Mouse (Mus musculus): Measurements from ENCODE around the gene Spag9. TPM values are rescaled to one million over a fixed set of nuclear protein-coding genes. Genes with fewer than 3 reads are reported as not detected.

Spag9 gene
- polyA plus RNA-seq, 2 experiments from 2014 or later: 14.9 to 20.3 TPM

DNA sequence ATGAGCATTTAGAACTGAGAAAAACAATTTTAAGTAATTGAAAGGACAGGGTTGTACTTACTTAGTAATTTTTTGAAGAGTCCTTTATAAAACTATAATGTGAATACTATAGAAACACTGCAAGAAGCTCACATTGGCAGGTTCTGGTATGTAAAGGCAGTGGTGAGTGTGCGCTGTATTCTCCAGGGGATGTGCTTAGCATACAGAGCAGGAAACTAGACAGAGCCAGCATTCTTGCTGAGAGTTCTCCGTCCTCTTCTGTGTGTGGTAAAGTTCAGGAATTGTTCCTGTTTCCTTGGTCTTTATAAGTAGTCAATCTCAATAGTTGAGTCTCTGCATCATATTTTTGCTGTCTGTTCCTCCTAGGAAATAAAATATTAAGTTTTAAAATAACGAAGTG, 59.0 kb downstream of the Spag9 start:
- no peak for ATAC-seq

DNA sequence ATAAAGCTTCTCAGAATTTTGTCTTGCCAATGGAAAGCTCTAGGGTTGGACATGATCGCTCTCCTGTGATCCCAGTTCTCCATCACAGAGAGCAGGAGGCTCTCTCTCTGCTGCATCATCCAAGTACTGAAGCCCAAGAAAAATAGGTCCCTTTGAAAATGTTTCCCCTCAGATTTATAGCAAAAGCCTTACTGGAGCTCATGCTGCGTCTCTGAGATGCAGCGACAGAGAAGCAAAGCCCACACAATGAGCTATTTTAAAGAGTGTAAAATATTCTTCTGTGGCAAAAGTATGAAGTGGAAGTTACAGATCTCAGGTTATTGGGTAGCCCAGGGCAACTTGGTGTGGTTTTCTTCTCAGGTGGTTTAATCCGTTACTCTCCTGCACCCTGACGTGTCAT, 68.0 kb downstream of the Spag9 start:
- ATAC-seq: no peak

DNA sequence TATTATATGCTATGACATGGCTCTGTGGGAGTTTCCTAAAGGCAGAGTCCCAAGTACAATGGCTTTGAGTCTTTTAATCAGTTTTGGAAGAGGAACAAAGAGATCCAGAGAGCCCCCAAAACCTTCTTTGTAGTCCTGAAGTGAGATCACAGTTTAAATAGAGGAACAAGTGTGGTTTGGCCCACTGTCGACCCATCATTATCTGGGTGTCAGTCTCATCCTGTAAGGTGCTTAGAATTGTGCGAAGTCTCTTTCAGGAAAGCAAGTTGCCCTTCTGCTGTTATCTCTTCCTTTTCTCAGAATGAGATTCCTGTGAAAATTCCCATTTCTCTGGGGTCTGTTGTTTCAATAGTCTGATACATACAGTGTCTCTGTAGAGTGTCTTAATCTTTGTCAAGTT, 74.6 kb downstream of the Spag9 start:
- ATAC-seq: no peak

DNA sequence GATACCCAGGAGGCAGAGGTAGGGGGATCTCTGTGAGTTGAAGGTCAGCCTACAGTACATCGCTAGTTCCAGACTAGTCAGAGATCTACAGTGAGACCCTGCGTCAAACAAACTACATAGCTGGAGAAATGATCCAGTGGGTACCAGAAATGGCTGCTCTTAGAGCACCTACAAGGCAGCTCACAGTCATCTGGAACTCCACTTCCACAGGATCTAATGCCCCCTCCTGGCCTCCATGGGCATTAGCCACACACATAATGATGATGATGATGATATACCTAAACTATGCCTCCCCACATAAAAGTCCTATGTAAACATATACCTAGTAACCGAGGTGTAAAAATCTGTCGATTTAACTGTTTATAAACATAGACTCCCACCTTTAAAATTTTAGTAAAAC, 77.4 kb downstream of the Spag9 start:
- ATAC-seq: no peak

DNA sequence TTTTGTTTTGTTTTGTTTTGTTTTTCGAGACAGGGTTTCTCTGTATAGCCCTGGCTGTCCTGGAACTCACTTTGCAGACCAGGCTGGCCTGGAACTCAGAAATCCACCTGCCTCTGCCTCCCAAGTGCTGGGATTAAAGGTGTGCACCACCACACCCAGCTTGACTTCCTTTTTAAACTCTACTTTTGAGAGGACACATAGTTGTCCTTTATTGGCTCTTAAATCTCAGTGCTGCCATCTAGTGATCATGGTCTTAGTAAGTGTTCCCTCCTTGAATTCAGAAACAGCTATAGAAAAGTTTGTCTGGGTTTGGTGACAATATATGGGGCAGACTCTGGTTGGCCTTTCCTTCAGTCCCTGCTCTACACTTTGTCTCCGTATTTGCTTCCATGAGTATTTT, 91.1 kb downstream of the Spag9 start:
- ATAC-seq: peak; percentile 76

DNA sequence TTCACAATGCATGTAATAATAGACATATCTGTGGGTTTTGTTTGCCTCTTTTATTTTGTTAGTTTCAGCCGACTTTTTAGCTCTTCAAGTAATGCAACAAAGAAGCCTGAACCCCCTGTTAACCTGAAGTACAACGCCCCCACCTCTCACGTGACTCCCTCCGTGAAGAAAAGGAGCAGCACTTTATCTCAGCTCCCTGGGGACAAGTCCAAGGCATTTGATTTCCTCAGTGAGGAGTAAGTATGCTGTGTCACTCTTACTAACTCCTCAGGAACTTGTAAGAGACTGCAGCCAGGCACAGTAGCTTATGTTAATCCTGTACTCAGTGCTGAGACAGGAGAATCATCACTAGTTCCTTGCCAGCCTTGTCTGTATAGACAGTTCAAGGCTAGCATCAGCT, 94.6 kb downstream of the Spag9 start:
- no peak for ATAC-seq

DNA sequence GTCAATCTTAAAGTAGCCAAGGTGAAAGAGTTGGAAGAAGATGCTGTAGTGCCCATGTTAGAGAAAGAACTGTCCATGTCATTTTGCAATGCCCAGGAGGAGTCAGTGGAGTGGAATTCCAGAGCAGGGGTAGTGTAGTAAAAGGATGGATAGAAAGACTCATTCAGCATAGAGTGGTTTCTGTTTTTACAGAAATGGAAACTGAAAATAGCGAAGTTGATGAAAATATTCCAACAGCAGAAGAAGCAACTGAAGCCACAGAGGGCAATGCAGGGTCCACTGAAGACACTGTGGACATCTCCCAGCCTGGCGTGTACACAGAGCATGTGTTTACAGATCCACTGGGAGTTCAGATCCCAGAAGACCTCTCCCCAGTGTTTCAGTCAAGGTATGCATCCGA, 101.6 kb downstream of the Spag9 start:
- no peak for ATAC-seq

DNA sequence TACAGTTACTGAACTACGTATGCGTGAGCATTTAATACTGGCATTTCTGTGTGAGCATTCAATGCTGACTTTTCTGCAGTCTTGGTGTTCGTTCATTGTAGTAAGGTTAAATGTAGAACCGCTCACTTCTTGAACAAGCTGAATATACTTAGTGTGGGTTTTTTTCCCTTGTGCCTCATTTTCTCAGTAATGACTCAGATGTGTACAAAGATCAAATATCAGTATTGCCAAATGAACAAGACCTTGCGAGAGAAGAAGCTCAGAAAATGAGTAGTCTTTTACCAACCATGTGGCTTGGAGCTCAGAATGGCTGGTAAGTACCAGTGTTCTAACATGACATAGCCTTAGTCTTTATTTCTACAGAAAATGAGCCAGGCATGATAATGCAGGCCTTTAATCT, 102.9 kb downstream of the Spag9 start:
- ATAC-seq: no peak

DNA sequence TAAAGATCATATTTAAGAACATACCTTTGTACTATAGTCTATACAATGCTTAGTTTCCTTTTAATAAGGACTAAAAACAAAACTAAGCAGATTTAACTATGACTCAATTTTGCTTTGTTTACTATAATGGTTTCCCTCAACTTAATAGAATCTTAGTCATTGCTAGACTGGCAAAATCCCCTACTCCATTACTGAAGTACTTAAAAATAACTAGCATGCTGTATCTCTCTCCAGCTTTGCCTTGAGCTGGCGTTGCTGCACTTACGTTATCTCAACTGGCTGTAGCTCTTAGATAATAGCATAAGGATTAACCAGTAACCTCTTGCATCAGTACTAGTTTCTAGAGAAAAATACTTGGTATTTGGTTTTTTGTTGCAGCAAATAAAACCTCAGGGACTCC, 117.9 kb downstream of the Spag9 start:
- peak; percentile 74 for ATAC-seq

DNA sequence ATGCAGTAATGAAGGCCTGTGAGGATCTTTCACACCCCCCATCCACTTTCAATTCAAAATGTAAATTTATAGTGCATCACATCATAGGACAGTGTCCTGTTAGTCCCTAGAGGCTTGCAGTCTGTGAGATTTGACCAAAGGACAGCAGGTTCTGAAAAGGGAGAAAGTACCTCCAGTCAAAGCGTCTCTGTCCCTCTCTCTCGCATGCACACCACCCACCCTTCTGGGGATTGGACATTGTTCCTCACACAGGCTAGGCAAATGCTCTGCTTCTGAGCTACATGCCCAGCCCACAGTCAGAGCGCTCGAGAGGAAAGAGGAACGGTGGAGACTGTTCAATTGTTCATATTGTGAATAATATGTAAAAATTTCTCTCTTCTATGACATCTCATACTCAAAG, 119.5 kb downstream of the Spag9 start:
- ATAC-seq: no peak

DNA sequence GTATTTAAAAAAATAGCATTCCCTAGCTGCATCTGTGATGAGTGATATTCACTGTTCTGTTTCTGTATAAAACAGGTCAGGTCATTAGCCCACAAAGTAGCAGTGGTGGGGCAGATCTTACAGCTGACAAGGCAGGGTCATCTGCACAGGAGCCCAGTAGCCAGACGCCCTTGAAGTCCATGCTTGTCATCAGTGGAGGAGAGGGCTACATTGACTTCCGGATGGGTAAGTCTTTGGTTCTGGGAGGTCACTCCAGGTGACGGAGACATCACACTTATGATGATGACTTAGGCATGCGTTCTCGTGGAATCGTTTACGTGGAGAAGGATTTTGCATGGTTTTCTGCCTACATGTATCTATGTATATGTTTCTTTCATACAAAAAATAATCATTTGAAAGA, 120.8 kb downstream of the Spag9 start:
- no peak for ATAC-seq

DNA sequence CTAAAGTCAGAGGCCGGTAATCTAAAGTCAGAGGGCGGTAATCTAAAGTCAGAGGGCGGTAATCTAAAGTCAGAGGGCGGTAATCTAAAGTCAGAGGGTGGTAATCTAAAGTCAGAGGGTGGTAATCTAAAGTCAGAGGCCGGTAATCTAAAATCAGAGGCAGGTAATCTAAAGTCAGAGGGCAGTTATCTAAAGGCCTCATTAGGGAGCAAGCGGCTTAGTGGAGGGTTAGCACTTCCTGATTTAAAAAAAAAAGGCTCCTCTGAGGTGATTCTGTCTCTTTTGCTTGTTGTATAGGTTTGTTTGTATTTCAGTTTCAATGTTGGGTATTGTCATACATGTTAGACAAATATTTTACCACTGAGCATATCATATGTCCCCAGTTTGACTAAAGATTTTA, 121.9 kb downstream of the Spag9 start:
- no peak for ATAC-seq

DNA sequence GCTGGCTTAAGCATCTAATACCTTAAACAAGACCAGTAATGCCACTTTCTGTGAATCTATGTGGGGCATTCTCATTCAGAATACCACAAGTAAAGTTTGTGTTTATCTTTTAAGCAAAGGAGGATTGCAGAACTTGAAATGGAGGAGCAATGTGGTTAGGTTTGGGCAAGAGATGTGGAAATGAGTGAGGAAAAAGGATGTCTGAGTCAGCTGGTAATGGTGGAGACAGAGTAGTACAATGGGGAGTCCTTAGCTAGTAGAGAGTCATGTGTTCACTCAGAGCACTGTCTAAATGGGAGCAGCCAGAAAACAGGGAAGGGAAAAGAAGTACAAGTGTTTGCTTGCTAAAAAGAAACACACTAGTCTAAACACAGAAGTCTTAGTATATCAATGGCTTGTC, 122.7 kb downstream of the Spag9 start:
- ATAC-seq: no peak

DNA sequence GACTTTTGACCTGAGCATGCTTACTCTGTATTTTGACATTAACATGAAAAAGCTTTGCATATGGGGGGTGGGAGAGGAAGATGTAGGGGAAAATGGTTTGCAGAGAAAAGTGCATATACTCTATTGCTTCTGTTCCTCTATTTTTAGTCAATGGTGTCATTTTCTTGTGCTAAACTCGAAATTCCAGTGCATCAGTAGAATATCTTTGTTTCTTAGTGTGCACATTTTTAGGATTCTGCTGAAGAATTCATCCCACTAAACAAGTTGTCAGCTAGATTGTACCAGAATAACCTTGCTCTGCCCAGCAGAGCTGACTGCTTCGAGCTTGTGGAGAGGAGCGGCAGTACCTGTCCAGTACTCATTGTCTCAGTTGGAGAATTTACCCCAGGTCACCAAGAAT, 124.8 kb downstream of the Spag9 start:
- no peak for ATAC-seq

DNA sequence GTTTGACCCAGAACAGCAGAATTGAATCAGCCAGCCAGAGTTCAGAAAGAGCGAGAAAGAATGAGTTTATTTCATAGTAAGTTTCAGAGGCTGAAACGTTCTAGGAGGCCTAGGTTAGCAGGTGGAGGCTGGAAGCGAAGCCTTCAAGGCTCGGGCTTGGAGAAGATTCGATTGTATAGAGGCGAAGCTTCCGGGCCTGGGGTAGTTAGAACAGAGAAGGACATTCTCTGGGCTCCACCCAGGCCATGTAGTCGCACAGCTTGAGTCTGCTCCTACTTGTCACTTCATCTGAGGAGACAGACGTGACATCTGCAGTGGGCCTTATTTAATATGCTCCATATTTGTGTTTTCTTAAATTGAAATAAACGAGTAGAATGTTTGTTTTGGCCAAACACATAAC, 125.6 kb downstream of the Spag9 start:
- ATAC-seq: no peak

DNA sequence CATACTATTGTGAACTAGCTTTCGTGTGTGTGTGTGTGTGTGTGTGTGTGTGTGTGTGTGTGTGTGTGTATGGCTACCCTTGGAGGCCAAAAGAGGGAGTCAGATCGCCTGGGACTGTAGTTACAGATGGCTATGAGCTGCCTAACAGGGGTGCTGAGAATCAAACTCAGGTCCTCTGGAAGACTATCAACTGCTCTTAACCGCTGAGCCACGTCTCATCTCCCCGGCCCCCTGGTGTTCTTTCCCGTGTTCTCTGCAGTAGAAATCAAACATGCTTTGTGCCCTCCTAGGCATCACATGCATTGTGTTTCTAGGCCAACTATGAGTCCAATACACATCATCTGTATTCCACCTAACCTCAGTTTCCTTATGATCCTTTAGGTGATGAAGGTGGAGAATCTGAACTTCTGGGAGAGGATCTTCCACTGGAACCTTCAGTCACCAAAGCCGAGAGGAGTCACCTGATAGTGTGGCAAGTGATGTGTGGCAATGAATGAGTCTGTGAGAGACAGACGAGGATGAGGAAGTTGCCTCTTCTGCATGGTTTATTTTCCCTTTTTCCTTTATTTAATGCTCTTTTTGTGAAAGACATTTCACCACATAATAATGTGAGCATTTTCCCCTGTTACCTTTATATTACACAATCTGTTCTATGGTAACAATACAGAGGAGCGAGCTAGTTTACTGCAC, 126.6 kb downstream of the Spag9 start:
- no peak for ATAC-seq

DNA sequence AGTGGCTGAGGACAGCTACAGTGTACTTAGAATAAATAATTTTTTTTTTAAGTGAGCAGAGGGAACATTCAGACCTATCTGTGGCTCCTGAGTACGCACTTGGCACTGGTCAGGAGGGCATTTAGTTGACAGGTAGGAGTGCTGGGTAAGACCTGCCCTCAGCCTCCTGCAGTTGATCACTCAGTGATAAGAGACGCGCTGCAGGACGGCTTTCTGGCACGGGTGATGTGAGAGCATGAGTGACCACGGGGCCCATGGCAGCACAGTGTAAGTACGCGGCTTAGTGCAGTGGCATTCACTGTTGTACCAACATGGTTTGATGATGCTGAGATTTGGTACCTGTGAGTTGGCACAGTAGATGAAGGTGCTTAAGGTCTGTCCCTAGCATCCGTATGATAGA, 130.8 kb downstream of the Spag9 start:
- no peak for ATAC-seq

DNA sequence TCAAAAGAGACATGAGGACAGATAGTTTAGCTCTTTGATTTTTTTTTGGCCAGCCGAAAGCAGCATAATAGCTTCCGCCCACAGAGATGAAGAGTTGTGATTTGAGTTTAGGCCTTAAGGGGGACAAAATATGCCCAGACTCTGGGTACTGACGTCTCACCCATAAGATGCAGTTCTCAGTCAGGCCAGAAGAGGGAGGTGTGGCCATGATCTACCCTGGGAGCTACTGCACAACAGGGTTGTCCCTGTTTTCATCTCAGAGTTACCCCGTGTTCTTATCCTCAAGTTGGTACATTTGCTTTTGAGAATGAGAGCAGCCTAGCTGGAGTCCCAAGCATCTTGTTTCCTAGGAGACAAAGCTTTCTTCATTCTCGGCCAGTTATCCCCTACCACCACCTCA, 132.1 kb downstream of the Spag9 start:
- peak; percentile 84 for ATAC-seq

DNA sequence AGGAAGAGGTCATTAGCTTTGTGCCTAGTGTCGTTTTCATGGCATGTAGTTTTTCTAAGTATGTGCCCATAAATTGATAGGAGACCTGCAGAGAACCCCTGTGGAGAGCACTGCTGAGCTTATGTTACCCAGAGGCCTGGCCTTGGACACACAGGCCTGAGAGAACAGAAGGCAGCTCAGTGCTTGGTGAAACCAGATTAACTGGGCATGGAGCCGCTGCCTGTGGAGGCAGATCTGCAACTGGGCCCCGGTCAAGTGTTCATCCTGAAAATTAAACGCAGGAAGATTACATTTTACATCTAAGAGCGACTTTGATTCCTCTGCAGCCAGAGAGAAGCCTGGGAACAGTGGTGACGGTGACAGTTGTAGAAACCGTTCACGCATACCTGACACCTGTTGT, 132.6 kb downstream of the Spag9 start:
- no peak for ATAC-seq

DNA sequence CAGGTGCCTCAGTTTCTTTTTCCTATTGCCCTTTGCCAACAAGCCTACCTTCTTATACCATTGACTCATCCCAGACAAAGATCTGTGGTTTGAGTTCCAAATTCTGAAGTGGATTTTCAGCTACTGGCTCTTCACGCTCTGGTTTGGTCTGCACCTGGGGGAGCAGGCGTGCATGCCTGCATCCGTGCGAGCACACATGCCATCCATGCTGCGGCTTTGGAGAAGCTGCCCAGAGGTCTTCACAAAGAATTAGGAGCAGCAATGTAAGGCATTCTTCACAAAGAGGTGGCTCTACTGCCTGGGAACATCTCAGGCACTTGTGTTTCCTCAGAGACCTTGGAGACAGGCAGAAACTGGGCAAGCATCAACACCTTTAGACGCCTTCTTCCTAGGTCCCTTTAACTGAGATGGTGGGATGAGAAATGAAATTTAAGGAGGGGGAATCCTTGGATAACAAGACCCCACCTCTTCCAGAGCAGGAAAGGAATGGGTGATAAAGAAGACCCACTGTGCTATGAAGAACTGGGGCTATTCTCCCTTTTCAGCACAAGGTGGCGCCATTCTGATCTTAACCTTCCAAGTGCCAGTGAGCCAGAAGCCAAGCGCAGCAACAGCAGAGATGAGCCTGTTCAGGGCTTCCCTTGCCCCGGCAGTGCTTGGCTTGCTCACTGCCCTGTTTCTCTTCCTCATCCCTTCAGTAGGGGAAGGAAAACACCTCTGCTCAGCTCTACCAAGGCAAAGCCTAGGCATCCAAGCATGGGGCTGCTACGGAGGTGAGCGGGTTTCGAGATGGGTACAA, 133.6 kb downstream of the Spag9 start:
- ATAC-seq: peak; percentile 60

DNA sequence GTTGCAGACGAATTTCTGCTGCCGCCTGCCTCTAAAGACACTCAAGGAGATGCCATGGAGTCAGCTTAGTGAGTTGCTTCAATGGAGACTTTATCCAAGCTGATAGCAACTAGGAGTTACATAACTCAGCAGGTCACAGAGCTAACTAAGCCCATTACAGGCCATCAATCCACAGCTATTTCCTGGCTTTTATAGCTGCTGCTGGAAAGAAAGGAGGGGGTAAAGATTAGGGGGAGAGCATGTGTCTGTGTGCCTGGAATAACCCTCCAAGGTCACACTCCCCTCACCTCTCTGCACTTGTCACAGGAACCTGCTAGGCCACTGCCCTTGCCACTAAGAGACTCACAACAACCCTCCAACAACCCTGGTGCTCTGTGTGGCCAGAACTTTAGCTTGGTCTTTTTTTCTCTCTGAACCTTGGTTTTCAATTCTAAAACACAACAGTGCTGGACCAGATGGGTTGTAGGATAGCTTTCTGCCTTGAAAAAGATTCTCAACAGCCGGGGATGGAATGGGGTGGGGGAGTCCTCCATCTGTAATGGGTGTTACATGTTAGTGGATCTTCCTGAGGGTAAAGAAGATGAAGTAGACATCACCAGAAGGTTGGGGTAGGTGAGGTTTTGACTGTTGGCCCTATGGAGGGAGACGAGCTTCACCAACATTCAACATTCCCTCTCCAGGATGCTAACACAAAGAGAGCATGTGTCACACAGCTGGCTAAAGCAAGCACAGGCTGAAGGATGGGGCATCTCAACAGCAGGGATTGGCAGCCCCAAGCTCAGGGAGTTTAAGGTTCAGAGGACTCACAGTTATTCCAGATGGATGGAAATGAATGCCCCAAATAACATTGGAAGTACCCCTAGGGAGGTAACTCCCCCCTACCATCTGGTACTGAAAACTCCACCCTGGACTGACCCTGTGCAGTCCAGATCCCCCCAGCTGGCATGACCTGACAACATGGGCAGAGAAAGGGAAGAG, 134.5 kb downstream of the Spag9 start:
- ATAC-seq: no peak

DNA sequence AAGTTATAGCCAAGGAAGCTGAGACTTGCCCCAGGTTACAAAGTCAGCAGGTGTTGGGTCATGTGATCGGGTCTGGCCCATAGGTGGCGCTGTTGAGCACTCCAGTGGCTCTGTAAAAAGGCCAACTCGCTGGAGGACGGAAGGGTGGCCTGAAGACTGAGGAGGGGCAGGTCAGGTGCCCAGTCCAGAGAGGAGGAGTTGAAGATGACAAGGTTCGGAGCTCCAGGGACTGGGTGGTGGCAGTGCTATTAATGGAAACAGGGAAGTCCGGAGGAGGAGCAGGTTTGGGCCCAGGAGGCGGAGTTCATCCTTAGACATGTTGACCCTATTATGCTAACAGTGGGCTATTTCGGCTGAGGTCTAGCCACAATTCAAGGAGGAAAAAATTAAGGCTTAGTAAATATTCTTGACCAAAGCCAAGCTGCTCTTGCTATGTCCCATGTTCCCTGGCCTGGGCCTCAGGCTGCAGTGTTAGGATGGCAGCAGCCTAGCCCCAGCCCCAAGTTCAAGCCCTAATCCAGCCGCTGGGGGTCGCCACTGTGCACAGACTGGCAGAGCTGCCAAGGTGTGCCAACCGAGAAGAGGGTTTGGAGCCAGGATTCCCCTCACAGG, 137.6 kb downstream of the Spag9 start:
- peak; percentile 72 for ATAC-seq

All from CD4-positive, CD25-positive, alpha-beta regulatory T cell, adult 4 months (primary cell).